Mouse (Mus musculus) midbrain, postnatal 0 days (tissue): ENCODE results near the gene Slc27a3. TPM values are rescaled to one million over a fixed set of nuclear protein-coding genes. Genes with fewer than 3 reads are reported as not detected.

Experiments
- ATAC-seq: fragments of 200-750 bp; cut with Nextera tagmentation; 2 replicates; pipeline ENCODE4 v1.8.0; 2017; ENCODE audit warnings: moderate number of reproducible peaks, mild to moderate bottlenecking, moderate TSS enrichment, moderate library complexity; ENCODE audit not compliant: low FRiP score
- DNase-seq: peaks from one replicate; pipeline ENCODE4 v3.0.0-alpha.2; 2015; ENCODE audit warnings: low spot score
- H3K27ac ChIP-seq: fragments of 300-500 bp; sonication (generic); 2 replicates; pipeline ENCODE4 v1.5.1; 2014; ENCODE audit warnings: low read depth, mild to moderate bottlenecking, low read length, mixed read lengths
- H3K27me3 ChIP-seq: fragments of 300-500 bp; sonication (generic); 2 replicates; pipeline ENCODE4 v1.6.1; 2014; ENCODE audit warnings: low read length, control low read depth, mixed read lengths; ENCODE audit not compliant: insufficient read depth
- H3K36me3 ChIP-seq: fragments of 300-500 bp; sonication (generic); 2 replicates; pipeline ENCODE4 v1.6.1; 2014; ENCODE audit warnings: low read length, control low read depth, mixed read lengths; ENCODE audit not compliant: insufficient read depth
- H3K4me1 ChIP-seq: fragments of 300-500 bp; sonication (generic); 2 replicates; pipeline ENCODE4 v1.6.1; 2014; ENCODE audit warnings: mild to moderate bottlenecking, control low read depth, antibody characterized with exemption, low read length, mixed read lengths; ENCODE audit not compliant: insufficient read depth
- H3K4me2 ChIP-seq: fragments of 300-500 bp; sonication (generic); 2 replicates; pipeline ENCODE4 v1.6.1; 2014; ENCODE audit warnings: low read depth, mild to moderate bottlenecking, low read length, mixed read lengths; ENCODE audit not compliant: poor library complexity, severe bottlenecking
- H3K4me3 ChIP-seq: fragments of 300-500 bp; sonication (generic); 2 replicates; pipeline ENCODE4 v1.5.1; 2014; ENCODE audit warnings: low read depth, mild to moderate bottlenecking, low read length, moderate library complexity
- H3K9ac ChIP-seq: fragments of 300-500 bp; sonication (generic); replicated peaks from 2 replicates; pipeline ENCODE4 v1.6.1; 2014; ENCODE audit warnings: mild to moderate bottlenecking, low read length, moderate library complexity, mixed read lengths; ENCODE audit not compliant: poor library complexity, severe bottlenecking
- H3K9me3 ChIP-seq: fragments of 300-500 bp; sonication (generic); 2 replicates; pipeline ENCODE4 v1.6.1; 2016; ENCODE audit warnings: low read length, control low read depth
- CTCF ChIP-seq: IDR thresholded peaks from 2 replicates; pipeline ENCODE4 v1.5.1; 2016; ENCODE audit warnings: antibody characterized with exemption, mild to moderate bottlenecking
- WGBS: fragments of 180-500 bp; shearing (Covaris S2); extraction: QIAGEN DNeasy Blood & Tissue Kit; methylation state at CpG from one replicate; pipeline ENCODE4 v1.1.7; 2014; 5-methylcytosine and 5-hydroxymethylcytosine counted together
- polyA plus RNA-seq: library from polyadenylated mRNA; unstranded; fragments of >200 nt; fragmentation: Nextera tagmentation; extraction: Ambion mirVana; gene quantifications from 2 replicates; pipeline ENCODE4 v1.2.1, GENCODE M21; 2015
- total RNA-seq: library from RNA; depleted of rRNA; stranded (reverse); fragments of >200 nt; gene quantifications from 2 replicates; pipeline ENCODE4 v1.2.3, GENCODE M21; 2014; rRNA removed

The Slc27a3 gene
- 64.8 and 86.6 TPM in 2 replicates for total RNA-seq
- 30.8 and 31.4 TPM in 2 replicates for polyA plus RNA-seq

GRCm38 (mm10) chr3:90389511-90390490 lies at the start of gene Slc27a3:
Gene Slc27a3 (minus strand): TSS chr3:90389938.
- Histone ChIP-seq H3K4me3 (peak within 1 kb of the TSS; percentile 65), H3K27me3 (no peaks in the 10 kb centered on the region), H3K9me3 (no peaks in the 10 kb centered on the region), H3K9ac (peak within 1 kb of the TSS; percentile 75), H3K27ac (peak within 1 kb of the TSS; percentile 98), H3K4me2 (peak within 1 kb of the TSS; percentile 61), H3K4me1 (peaks cover 21% of the 10 kb centered on the region), H3K36me3 (peaks cover 42% of the 10 kb centered on the region)
- no peak for TF ChIP-seq CTCF
- DNase-seq: peak; percentile 71
- peak; percentile 62 for ATAC-seq
- under 1% methylated on average over 49 of the region's 55 CpGs for whole genome bisulfite sequencing

GRCm38 (mm10) chr3:90437131-90437530 lies 47.4 kb upstream of the Slc27a3 start:
- H3K9ac ChIP-seq: no peak overlapping the region
- WGBS: 73% methylated on average over 4 of the region's 4 CpGs
- ATAC-seq (no peak), DNase-seq (no peak)
- H3K4me3 ChIP-seq: no peak overlapping the region
- no peak overlapping the region for H3K27ac ChIP-seq
- no peaks in the 10 kb centered on the region for H3K36me3 ChIP-seq
- H3K4me2 ChIP-seq: no peak overlapping the region
- no peak for TF ChIP-seq CTCF
- H3K27me3 ChIP-seq: no peaks in the 10 kb centered on the region
- no peaks in the 10 kb centered on the region for H3K9me3 ChIP-seq
- H3K4me1 ChIP-seq: peaks cover 5% of the 10 kb centered on the region; the same call in 1 of the 2 replicates

GRCm38 (mm10) chr3:90434073-90434730 lies 44.5 kb upstream of the Slc27a3 start:
- H3K4me3 ChIP-seq: peak overlapping the region; percentile 82
- 0 out of 2 replicates have a peak overlapping the region, but pooled peaks have one; percentile 15 for H3K9ac ChIP-seq
- peak overlapping the region; percentile 39; the same call in 1 of the 2 replicates for H3K27ac ChIP-seq
- WGBS: 54% methylated on average over 11 of the region's 11 CpGs
- H3K9me3 ChIP-seq: no peaks in the 10 kb centered on the region
- H3K4me2 ChIP-seq: peak overlapping the region; percentile 98
- H3K27me3 ChIP-seq: no peaks in the 10 kb centered on the region
- H3K4me1 ChIP-seq: peaks cover 12% of the 10 kb centered on the region; the same call in 1 of the 2 replicates
- no peak for ATAC-seq
- TF ChIP-seq CTCF: no peak
- no peaks in the 10 kb centered on the region for H3K36me3 ChIP-seq
- no peak for DNase-seq

GRCm38 (mm10) chr3:90433381-90434020 lies 43.8 kb upstream of the Slc27a3 start, which contains the start of gene Ints3:
Gene Ints3 (minus strand): TSS chr3:90433622.
- Histone ChIP-seq H3K36me3 (no peaks in the 10 kb centered on the region), H3K9ac (peak within 1 kb of the TSS; percentile 88), H3K4me1 (peaks cover 12% of the 10 kb centered on the region; the same call in 1 of the 2 replicates), H3K4me3 (peak within 1 kb of the TSS; percentile 82), H3K9me3 (no peaks in the 10 kb centered on the region), H3K4me2 (peak within 1 kb of the TSS; percentile 98), H3K27me3 (no peaks in the 10 kb centered on the region), H3K27ac (peak within 1 kb of the TSS; percentile 94)
- under 1% methylated on average over 50 of the region's 52 CpGs for WGBS
- peak; percentile 99 for ATAC-seq
- TF ChIP-seq CTCF: no peak
- DNase-seq: peak; percentile 100

- H3K4me2 ChIP-seq: peak overlapping the region; percentile 98
- no peaks in the 10 kb centered on the region for H3K36me3 ChIP-seq
- peaks cover 12% of the 10 kb centered on the region; the same call in 1 of the 2 replicates for H3K4me1 ChIP-seq
- peak overlapping the region; percentile 82 for H3K4me3 ChIP-seq
- ATAC-seq (peak; percentile 22; the same call in 1 of the 2 replicates), DNase-seq (peak; percentile 36)
- H3K9ac ChIP-seq: peak overlapping the region; percentile 88
- no peaks in the 10 kb centered on the region for H3K27me3 ChIP-seq
- H3K27ac ChIP-seq: peak overlapping the region; percentile 94
- TF ChIP-seq CTCF: no peak
- no peaks in the 10 kb centered on the region for H3K9me3 ChIP-seq
- 0% methylated on average over 12 of the region's 12 CpGs for WGBS
Measured at GRCm38 (mm10) chr3:90432811-90433219, 43.1 kb upstream of the Slc27a3 start.
